Mouse (Mus musculus): ENCODE measurements around the gene Limch1.

- no peak for TF ChIP-seq CTCF (IDR thresholded peaks at IDR 0.05; ENCODE audit: low read depth, low read length)
- no peak for TF ChIP-seq POLR2A (IDR thresholded peaks at IDR 0.05; ENCODE audit: borderline replicate concordance, low read depth, low read length)
These were observed 357.4 kb downstream of the Limch1 start for GRCm38 (mm10) chr5:67103016-67103415.

All from bone marrow macrophage, adult 2 months (primary cell).